Mouse (Mus musculus): ENCODE data around the gene Brca2. TPM values are rescaled to one million over a fixed set of nuclear protein-coding genes. Genes with fewer than 3 reads are reported as not detected.
"Not testable (repeated sequence)": the region's sequence is repeated elsewhere in the genome, so short reads cannot be mapped to it uniquely, and the experiment has no call there.

Gene Brca2
- total RNA-seq (2015) (36.1 and 52.9 TPM in 2 replicates), total RNA-seq (2017) (37.4 and 45.7 TPM in 2 replicates)

DNA sequence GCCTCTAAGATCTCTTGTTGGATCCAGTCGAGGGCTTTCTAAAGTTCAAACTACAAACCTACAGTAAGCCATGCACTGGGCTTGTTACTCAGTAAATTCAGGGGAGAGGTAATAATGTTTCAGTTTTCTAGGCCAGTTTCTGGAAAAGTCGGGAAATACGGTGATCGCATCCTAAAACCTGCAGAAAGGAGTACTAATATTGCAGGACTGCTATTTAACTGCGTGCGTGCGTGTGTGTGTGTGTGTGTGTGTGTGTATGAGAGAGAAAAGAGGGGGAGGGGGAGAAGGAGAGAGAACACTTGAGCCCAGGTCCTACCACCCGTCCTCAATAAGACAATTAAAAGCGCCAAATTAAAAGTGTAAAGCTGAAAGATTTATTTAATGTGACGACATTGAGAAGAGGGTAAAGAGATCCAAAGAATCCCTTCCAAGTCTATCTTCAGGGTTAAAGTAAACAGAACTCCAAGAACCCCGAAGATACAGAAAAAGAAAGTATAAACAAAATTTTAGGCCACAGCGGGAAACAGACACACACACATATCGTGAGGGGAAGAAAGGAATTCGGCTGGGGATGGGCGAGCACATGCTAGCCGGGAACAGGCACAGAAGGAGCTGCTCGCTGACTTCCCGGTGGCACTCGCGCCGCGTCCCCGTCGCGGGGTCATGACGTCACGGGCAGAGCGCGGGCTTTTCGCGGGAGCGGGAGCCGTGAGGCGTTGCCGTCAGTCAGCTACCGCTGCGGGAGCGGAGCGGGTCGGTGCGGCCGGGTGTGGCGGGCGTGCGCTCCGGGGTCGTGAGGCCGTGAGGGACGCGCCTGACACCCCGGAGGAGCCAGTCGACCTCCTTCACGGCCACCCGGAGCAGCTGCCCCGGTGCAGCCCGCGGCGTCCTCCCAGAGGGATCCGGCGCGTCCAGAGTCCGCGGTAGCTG lies at the start of gene Brca2:
Gene Brca2 (plus strand): TSS at position 694 of the 930 bp plus-strand sequence.
- ATAC-seq (replicated peaks; ENCODE audit: poor library complexity) = peak; percentile 96

DNA sequence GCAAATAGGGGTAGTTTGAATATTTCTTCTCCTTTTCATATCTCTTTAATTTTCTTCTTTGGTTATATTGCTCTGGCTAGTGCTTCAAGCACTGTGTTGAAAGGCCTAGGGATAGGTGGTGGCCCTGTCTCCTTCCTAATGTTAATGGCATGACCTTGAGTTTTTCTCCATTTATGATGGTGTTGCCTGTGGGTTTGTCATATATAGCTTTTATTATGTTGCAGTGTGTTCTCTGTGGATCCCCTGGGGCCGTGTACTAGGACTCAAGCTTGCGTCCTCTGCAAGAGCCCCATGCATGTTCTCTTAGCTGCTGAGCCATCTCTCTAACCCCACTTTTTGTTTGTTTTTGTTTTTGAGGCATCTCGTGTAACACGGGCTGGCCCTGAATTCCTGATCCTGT lies 45.1 kb upstream of the Brca2 start:
- no peak for ATAC-seq (replicated peaks; ENCODE audit: poor library complexity)

- ATAC-seq (replicated peaks; ENCODE audit: poor library complexity) = peak; percentile 20; the same call in 1 of the 2 replicates
Observed at GRCm38 (mm10) chr5:150478612-150479011, 43.8 kb upstream of the Brca2 start.

- ATAC-seq (replicated peaks; ENCODE audit: poor library complexity) = peak; percentile 95
Observed at GRCm38 (mm10) chr5:150485198-150485597, 37.2 kb upstream of the Brca2 start.

DNA sequence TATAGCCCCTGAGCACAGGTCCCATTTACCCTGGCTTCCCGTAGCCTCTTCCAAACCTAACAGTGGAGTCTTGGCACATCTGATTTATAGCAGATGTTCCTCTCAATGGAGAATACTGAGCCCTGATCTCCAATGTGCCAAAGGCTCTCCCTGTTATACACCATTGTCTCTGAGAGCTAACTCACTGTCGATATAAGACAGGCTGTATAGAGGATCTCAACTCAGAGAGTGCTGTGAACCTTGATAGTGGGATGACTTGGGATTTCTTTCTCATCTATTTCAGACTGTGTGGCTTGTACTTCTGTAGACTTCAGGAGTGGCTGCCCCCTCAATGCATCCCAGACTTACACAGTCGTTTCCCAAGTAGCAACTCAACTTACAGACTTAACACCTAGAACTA lies 32.1 kb upstream of the Brca2 start:
- no peak for ATAC-seq (replicated peaks; ENCODE audit: poor library complexity)

DNA sequence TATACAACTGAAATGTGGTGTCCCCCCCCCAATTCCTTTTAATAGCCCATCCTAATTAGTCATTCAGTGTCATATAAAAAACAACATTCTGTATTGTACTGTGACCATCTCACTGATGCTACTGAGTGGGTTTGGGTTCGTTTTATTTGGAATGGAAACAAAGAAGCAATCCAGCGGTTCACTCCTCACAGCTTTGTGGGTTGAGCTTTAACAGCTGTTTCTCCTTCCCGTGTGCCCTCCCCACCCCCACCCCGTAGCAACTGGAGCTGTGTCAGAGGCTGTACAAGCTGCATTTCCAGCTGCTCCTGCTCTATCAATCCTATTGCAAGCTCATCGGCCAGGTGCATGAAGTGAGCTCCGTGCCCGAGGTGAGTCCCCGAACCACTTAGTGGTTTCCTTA lies 31.6 kb upstream of the Brca2 start:
- no peak for ATAC-seq (replicated peaks; ENCODE audit: poor library complexity)

- ATAC-seq (replicated peaks; ENCODE audit: poor library complexity) = not testable (repeated sequence)
Observed at GRCm38 (mm10) chr5:150491573-150492173, 30.8 kb upstream of the Brca2 start.

GRCm38 (mm10) chr5:150495792-150496191 lies 26.6 kb upstream of the Brca2 start:
- peak; percentile 92 for ATAC-seq (replicated peaks; ENCODE audit: poor library complexity)

GRCm38 (mm10) chr5:150510451-150511225 lies 11.8 kb upstream of the Brca2 start:
- peak; percentile 43; the same call in 1 of the 2 replicates for ATAC-seq (replicated peaks; ENCODE audit: poor library complexity)

DNA sequence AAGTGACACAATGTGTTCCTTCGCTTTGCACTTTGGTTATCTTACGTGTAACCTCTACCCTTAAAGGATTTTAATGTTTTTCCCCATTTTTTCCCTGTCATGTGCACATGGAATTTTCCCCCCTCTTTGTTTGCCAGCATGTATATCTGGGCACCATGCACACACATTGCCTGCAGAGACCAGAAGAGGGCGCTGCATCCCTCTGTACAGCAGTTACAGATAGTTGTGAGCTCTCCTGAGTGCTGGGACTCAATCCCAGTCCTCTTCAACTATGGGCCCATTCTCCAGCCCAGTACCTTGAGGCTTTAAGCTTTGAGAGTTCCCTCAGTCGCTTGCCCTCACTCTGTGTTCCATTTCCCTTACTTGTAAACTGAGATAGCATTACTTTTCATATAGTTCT lies 9.2 kb upstream of the Brca2 start:
- 0 out of 2 replicates have a peak, but pooled peaks have one; percentile 27 for ATAC-seq (replicated peaks; ENCODE audit: poor library complexity)

DNA sequence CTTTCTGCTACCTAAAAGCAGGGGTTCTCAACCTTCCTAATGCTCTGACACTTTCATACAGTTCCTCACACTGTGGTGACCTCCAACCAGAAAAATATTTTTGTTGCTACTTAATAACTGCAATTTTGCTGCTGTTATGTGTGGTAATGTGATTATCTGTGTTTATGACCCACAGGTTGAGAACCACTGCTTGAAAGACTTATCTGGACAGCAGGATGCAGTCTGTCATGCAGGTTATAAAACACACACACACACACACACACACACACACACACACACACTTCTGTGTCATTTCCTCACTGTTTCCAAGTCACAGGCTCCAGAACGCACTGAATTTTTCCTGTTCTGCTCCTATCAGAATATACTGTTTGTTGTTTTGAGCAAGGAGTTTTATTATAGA lies 8.4 kb upstream of the Brca2 start:
- peak; percentile 58 for ATAC-seq (replicated peaks; ENCODE audit: poor library complexity)

DNA sequence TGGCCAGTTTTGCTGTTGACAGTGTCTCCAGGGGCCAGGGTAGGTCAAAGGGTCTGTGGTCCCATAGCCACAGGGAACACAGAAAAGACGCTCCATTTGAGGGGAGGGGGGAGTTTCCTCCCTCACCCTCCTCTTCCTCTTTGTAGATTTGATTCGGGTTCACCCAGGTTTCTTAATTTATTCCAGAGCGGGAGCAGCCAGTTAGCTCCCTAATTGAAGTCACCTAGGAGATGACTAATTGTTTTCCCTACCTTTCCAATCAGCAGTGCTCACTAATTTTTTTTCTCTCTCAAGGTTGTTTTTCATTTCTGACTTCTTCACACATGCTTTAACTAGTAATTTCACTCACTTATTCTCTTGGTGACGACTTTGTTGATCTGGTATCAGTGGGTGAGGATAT lies 4.4 kb upstream of the Brca2 start, which contains the start of gene Zar1l:
Gene Zar1l (minus strand): TSS at position 101 of the 400 bp plus-strand sequence.
- no peak for ATAC-seq (replicated peaks; ENCODE audit: poor library complexity)

- ATAC-seq (replicated peaks; ENCODE audit: poor library complexity) = peak; percentile 59
Observed at GRCm38 (mm10) chr5:150519551-150519950, 2.9 kb upstream of the Brca2 start.

DNA sequence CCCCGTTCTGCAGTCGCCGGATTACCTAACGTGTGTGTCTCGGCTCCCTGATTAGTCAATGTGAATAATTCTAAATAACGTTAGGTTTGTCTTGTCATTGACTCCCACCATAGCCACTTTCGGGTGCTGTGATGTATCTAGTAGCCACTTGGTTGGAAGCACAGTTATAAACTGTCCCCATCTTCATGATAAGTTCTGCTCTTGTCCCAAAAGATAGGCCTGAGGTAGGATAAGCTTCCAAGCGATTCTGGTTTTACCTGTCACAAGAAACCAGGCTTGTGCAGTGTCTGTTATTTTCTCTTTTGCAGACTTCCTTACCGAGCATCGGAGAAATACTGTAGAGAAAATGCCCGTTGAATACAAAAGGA lies 421 bp downstream of the Brca2 start:
- ATAC-seq (replicated peaks; ENCODE audit: poor library complexity) = no peak

DNA sequence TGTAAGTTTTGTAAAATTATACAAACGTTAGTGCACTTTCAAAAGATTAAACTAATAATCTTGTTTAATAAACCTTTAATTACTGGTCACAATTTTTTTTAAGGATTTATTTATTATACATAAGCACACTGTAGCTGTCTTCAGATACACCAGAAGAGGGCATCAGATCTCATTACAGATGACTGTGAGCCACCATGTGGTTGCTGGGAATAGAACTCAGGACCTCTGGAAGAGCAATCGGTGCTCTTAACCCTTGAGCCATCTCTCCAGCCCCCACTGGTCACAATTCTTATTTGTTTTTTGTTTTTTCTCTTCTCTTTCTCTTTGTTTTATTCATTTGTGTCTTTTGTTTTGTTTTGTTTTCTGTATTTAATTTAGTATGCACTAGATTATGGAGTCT lies 2.8 kb downstream of the Brca2 start:
- no peak for ATAC-seq (replicated peaks; ENCODE audit: poor library complexity)

GRCm38 (mm10) chr5:150541302-150541701 lies 18.9 kb downstream of the Brca2 start:
- ATAC-seq (replicated peaks; ENCODE audit: poor library complexity) = no peak

GRCm38 (mm10) chr5:150543184-150543583 lies 20.8 kb downstream of the Brca2 start:
- ATAC-seq (replicated peaks; ENCODE audit: poor library complexity) = no peak

- peak; percentile 50; the same call in 1 of the 2 replicates for ATAC-seq (replicated peaks; ENCODE audit: poor library complexity)
Observed at GRCm38 (mm10) chr5:150551637-150552036, 29.2 kb downstream of the Brca2 start.

- no peak for ATAC-seq (replicated peaks; ENCODE audit: poor library complexity)
Observed at GRCm38 (mm10) chr5:150559519-150560103, 37.2 kb downstream of the Brca2 start.

GRCm38 (mm10) chr5:150560851-150561250 lies 38.4 kb downstream of the Brca2 start:
- no peak for ATAC-seq (replicated peaks; ENCODE audit: poor library complexity)

DNA sequence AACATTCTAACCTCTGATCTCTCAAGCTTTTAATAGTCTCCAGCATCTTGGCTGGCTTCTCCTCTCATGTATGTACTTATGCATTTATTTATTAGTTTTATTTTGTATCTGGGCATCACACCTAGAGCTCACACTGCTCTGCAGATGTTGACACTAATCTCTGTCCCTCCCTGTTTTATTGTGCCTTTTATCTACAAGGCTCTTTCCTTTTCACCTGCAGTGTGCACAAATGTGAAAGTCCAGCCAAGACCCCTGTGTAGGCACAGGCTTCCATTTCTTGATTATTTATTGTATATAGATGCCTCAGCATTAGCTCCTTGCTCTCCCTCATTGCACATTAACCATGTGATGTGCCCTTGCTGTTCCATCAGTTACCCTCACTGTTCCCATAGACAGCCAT lies 38.9 kb downstream of the Brca2 start:
- no peak for ATAC-seq (replicated peaks; ENCODE audit: poor library complexity)

Data from megakaryocyte progenitor cell, adult 5-6 weeks (primary cell).